Mouse (Mus musculus) embryonic facial prominence, embryonic 13.5 days (tissue): ENCODE measurements at regions not wholly inside any gene's neighbourhood (a gene's known extent, or its start where the extent isn't known, plus 50 kb on each side); places are given as distances from the start of the nearest gene placed in this dataset.
A peak's percentile ranks its signal among the peaks of the same experiment; 100 is the strongest.

Experiments used
- ATAC-seq: fragments of 200-750 bp; cut with Nextera tagmentation; 2 replicates; pipeline ENCODE4 v1.8.0; 2017; ENCODE audit warnings: low read depth; ENCODE audit not compliant: insufficient number of reproducible peaks, insufficient read depth, low FRiP score, low TSS enrichment
- H3K27ac ChIP-seq: fragments of 300-500 bp; sonication (generic); 2 replicates; pipeline ENCODE4 v1.5.1; 2015; ENCODE audit warnings: moderate library complexity, mild to moderate bottlenecking, inconsistent platforms
- H3K27me3 ChIP-seq: fragments of 300-500 bp; sonication (generic); 2 replicates; pipeline ENCODE4 v1.6.1; 2015; ENCODE audit warnings: mild to moderate bottlenecking, inconsistent platforms
- H3K36me3 ChIP-seq: fragments of 300-500 bp; sonication (generic); 2 replicates; pipeline ENCODE4 v1.6.1; 2015; ENCODE audit warnings: mild to moderate bottlenecking, inconsistent platforms
- H3K4me1 ChIP-seq: fragments of 300-500 bp; sonication (generic); 2 replicates; pipeline ENCODE4 v1.6.1; 2015; ENCODE audit warnings: inconsistent platforms
- H3K4me2 ChIP-seq: fragments of 300-500 bp; sonication (generic); 2 replicates; pipeline ENCODE4 v1.6.1; 2015; ENCODE audit warnings: moderate library complexity, mild to moderate bottlenecking, inconsistent platforms
- H3K4me3 ChIP-seq: fragments of 300-500 bp; sonication (generic); 2 replicates; pipeline ENCODE4 v1.5.1; 2015; ENCODE audit warnings: mild to moderate bottlenecking, inconsistent platforms
- H3K9ac ChIP-seq: fragments of 300-500 bp; sonication (generic); 2 replicates; pipeline ENCODE4 v1.6.1; 2015; ENCODE audit warnings: mild to moderate bottlenecking, inconsistent platforms
- H3K9me3 ChIP-seq: fragments of 300-500 bp; sonication (generic); 2 replicates; pipeline ENCODE4 v1.6.1; 2016; ENCODE audit warnings: inconsistent platforms
- WGBS: fragments of 180-500 bp; shearing (Covaris S2); methylation state at CpG from one replicate; pipeline ENCODE4 v1.1.7; 2015; ENCODE audit warnings: mixed read lengths; 5-methylcytosine and 5-hydroxymethylcytosine counted together

DNA sequence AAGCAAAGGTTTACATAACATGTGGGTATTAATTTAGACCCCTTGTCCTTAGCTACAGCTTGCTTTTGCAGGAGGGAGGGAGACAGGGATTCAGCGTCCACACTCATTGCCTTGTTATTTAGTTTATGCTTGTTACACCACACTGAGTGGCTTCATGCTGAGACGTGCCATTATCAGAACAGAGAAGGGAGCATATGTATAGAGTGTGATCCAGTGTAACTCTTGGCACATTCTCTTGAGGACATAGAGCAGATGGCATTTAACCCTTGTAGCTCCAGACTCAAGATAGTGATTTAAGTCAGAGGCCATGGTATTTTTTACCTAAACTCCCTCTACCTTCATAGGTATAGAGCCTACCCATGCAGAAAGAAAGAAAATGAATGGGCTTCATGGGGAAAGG is 437.7 kb downstream of the Dhx35 start:
- Histone ChIP-seq H3K4me1 (no peaks in the 10 kb centered on the region), H3K27ac (no peak overlapping the region), H3K9me3 (no peaks in the 10 kb centered on the region), H3K4me2 (no peak overlapping the region), H3K9ac (no peak overlapping the region), H3K27me3 (0 out of 2 replicates have a peak, but pooled peaks cover 5% of the 10 kb centered on the region), H3K36me3 (no peaks in the 10 kb centered on the region), H3K4me3 (no peak overlapping the region)
- WGBS = 47% methylated on average over 2 of the region's 2 CpGs
- no peak for ATAC-seq

DNA sequence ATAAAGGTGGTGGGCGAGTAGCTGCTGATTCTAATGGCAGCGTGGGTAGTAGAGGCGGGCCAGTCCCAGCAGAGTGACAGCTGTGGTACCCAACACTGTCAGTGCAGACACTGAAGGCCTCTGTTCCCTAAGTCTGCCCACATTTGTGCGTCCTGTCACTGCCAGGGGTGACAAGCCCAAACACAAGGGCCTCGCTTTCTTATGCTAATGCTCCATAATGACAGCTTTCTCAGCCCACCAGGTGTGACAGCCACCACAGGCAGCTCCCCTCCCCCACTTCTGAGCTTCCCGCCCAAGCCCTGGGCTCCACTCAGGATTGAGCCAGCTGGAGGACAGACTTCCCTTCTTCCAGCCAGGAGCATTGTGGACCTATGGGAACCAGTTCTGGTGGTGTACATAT is 440.4 kb downstream of the Dhx35 start:
- WGBS = 37% methylated on average over 6 of the region's 6 CpGs
- Histone ChIP-seq H3K36me3 (no peaks in the 10 kb centered on the region), H3K4me3 (no peak overlapping the region), H3K27me3 (0 out of 2 replicates have a peak, but pooled peaks cover 5% of the 10 kb centered on the region), H3K27ac (no peak overlapping the region), H3K9me3 (no peaks in the 10 kb centered on the region), H3K4me2 (no peak overlapping the region), H3K9ac (no peak overlapping the region), H3K4me1 (no peaks in the 10 kb centered on the region)
- no peak for ATAC-seq

DNA sequence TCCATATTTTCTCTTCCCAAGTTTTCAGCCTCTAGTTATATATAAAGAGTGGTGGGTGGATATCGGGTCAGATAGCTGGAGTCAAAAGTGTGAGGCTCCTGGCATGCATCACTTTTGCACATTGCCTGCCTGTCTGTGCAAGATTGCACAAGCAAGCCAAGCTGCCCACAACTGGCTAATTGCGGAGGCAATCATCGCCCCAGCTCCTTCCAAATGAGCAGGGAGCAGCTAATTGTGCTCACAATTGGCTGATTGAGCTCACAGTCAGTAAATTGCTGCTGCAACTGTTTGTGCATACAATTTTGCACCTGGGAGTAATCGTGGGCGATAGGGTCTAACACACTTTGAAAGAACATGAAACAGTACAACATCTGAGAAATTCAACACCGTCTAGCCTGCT is 455.5 kb downstream of the Dhx35 start:
- no peaks in the 10 kb centered on the region for H3K36me3 ChIP-seq
- H3K4me1 ChIP-seq = no peaks in the 10 kb centered on the region
- no peak overlapping the region for H3K4me2 ChIP-seq
- no peak overlapping the region for H3K9ac ChIP-seq
- 58% methylated on average over 6 of the region's 6 CpGs for WGBS
- no peak overlapping the region for H3K4me3 ChIP-seq
- ATAC-seq = no peak
- no peaks in the 10 kb centered on the region for H3K9me3 ChIP-seq
- H3K27ac ChIP-seq = no peak overlapping the region
- H3K27me3 ChIP-seq = no peaks in the 10 kb centered on the region

DNA sequence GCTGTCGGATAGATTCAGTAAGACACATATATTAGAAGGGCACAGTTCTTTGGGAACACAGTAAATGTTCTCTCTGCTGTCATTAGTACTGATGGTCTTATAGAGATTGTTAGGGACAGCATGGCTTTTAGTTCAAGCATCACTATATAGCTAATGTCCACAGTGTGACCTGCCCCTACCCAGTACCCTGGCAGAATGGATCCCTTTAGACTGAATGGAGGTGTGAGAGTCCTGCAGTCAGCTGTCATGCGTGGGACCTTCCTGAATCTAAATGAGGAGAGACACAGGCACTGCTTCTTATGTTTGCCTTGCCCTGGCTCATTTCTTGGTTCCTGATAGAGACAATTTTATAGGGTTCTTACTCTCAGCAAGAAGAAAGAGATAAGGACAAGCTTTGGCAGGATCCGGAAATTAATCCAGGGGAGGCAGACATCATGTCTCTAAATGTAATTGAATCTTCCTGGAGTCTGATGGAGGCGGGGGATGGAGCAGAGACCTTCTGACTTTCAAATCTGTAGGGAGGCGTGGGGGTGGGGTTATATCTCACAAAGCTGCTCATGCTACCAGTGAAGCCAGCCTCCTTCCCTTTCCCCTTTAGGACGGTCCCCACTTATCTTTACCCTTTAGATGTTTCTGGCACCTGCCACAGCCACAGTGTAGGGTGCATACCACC is 456.5 kb downstream of the Dhx35 start:
- Histone ChIP-seq H3K4me2 (no peak overlapping the region), H3K9me3 (no peaks in the 10 kb centered on the region), H3K9ac (no peak overlapping the region), H3K4me3 (no peak overlapping the region), H3K27ac (no peak overlapping the region), H3K4me1 (no peaks in the 10 kb centered on the region), H3K36me3 (no peaks in the 10 kb centered on the region), H3K27me3 (no peaks in the 10 kb centered on the region)
- no peak for ATAC-seq
- WGBS = 57% methylated on average over 6 of the region's 6 CpGs

DNA sequence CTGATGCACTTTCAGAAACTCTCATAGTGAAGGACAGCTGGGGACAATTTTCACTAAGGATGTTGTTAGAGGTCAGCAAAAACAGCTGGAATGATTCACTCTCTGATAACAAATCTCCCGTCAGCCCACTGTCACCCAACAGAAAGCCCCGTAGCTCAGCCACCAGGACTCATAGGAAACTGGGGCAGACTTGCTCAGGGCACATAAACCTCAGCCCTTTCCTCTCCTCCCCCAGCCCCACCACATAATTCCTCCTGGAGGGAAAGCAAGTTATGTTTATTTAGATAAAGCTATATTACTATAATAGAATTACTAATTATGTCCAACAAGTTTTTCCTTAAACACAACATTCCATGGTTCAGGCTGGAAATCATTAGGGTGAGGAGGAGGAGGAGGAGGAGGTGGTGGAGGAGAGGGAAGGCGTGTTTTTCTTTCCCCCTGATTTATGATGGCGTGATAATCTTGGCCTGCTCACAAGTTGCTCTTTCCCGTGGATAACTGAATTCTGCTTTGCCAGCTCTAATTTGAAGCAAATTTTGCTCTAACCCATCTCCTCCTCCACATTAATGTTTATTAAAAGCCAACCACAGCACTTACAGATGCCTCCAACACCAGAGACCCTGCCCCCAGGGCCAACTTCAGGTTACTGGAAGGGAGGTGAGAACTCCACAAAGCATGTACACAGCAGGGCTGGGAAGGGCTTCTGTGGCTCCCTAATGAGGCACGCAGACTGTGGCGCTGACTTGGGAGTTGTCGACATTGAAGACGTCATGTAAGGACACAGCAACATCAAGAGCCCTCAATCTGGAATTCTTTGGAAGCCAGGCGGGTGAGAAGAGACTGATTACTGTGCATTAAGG is 475.8 kb downstream of the Dhx35 start:
- WGBS = 39% methylated on average over 10 of the region's 10 CpGs
- H3K9ac ChIP-seq = no peak overlapping the region
- 0 out of 2 replicates have a peak, but pooled peaks have one; percentile 62 for ATAC-seq
- H3K4me1 ChIP-seq = peaks cover 3% of the 10 kb centered on the region; the same call in 1 of the 2 replicates
- H3K4me2 ChIP-seq = no peak overlapping the region
- no peaks in the 10 kb centered on the region for H3K36me3 ChIP-seq
- H3K9me3 ChIP-seq = no peaks in the 10 kb centered on the region
- H3K27ac ChIP-seq = peak overlapping the region; percentile 39; the same call in 1 of the 2 replicates
- no peak overlapping the region for H3K4me3 ChIP-seq
- no peaks in the 10 kb centered on the region for H3K27me3 ChIP-seq

DNA sequence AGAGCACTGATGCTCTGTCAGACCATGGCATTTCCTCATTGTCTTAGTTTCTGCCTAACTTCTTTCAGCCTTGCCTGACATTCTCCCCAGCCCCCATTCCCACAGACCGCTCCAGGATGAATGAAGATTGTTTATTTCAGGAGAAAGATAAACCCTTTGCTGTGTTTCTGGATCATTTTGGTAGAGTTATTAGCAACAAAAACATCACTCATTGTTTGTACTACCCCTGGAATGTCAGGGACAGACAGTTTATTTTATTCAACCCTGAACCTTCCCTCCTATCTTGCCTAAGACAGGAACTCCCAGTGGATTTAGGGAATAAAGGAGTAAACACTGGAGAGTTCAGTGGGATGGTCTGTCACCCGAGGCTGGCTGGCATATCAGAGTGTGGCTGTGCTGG is 484.3 kb downstream of the Dhx35 start:
- 0 out of 2 replicates have a peak, but pooled peaks cover under 1% of the 10 kb centered on the region for H3K4me1 ChIP-seq
- 42% methylated on average over 2 of the region's 2 CpGs for WGBS
- H3K4me2 ChIP-seq = no peak overlapping the region
- no peaks in the 10 kb centered on the region for H3K9me3 ChIP-seq
- H3K4me3 ChIP-seq = no peak overlapping the region
- H3K36me3 ChIP-seq = no peaks in the 10 kb centered on the region
- ATAC-seq = no peak
- no peaks in the 10 kb centered on the region for H3K27me3 ChIP-seq
- H3K9ac ChIP-seq = no peak overlapping the region
- H3K27ac ChIP-seq = no peak overlapping the region

DNA sequence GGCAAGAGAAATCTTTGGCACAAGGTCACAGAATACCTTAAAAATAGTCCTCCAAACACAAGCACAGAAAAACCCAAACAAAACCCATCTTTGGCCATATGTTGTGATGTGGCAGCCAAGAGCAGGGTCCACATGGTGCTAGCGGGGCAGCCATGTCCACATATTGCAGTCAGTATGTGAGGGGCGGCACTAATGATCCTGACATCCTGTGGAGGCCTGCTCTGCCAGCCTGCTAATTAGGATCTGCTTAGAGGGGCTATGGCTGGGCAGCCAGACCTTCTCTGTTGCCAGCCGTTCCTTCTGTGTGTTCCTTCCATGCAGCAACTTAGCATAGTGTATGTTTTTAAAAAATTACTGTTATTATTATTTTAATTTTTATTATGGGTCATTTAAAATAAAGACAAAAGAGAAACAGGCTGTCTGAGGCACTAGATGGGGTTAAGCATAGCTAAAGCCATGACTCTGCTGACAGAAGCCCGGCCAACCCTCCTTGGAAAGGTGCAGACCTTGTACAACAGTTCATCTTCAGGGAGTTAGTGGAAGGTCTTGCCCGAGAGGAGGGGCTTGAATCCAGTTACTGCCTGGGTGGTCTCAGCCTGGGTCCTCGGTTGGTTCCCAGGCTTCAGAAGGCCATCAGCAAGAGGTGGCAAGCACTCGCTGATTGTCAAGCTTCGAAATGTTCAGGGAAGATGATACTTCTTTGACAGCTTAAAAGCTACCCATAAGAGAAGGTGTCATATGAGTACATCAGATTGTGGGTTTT is 487.1 kb downstream of the Dhx35 start:
- no peak overlapping the region for H3K4me3 ChIP-seq
- H3K27me3 ChIP-seq = no peaks in the 10 kb centered on the region; the same call in 1 of the 2 replicates
- no peak overlapping the region for H3K9ac ChIP-seq
- H3K4me2 ChIP-seq = no peak overlapping the region
- H3K9me3 ChIP-seq = no peaks in the 10 kb centered on the region
- ATAC-seq = no peak
- no peaks in the 10 kb centered on the region for H3K36me3 ChIP-seq
- H3K27ac ChIP-seq = no peak overlapping the region
- 78% methylated on average over 8 of the region's 8 CpGs for WGBS
- H3K4me1 ChIP-seq = peaks cover 8% of the 10 kb centered on the region

DNA sequence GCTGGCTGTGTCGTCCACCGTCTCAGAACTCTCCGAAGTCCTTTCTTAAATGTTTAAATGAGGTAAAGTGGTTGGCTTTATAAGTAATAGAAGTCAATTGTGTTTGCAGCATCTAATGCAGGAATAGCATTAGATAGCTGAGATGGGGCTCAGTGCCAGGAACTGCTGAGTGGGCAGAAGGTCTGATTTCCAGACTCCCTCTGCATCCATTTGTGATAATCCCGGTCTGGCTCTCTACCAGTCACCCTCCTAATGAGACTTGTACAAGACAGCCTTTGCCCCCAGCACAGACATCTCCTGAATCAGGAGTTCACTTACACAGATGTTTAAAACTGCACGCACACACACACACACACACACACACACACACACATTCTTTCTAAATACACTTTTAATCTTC is 489.5 kb downstream of the Dhx35 start:
- Histone ChIP-seq H3K36me3 (no peaks in the 10 kb centered on the region), H3K4me1 (peaks cover 8% of the 10 kb centered on the region), H3K27ac (no peak overlapping the region), H3K9me3 (no peaks in the 10 kb centered on the region), H3K9ac (no peak overlapping the region), H3K27me3 (peaks cover 3% of the 10 kb centered on the region; the same call in 1 of the 2 replicates), H3K4me3 (no peak overlapping the region), H3K4me2 (no peak overlapping the region)
- WGBS = 66% methylated on average over 5 of the region's 5 CpGs
- ATAC-seq = no peak

DNA sequence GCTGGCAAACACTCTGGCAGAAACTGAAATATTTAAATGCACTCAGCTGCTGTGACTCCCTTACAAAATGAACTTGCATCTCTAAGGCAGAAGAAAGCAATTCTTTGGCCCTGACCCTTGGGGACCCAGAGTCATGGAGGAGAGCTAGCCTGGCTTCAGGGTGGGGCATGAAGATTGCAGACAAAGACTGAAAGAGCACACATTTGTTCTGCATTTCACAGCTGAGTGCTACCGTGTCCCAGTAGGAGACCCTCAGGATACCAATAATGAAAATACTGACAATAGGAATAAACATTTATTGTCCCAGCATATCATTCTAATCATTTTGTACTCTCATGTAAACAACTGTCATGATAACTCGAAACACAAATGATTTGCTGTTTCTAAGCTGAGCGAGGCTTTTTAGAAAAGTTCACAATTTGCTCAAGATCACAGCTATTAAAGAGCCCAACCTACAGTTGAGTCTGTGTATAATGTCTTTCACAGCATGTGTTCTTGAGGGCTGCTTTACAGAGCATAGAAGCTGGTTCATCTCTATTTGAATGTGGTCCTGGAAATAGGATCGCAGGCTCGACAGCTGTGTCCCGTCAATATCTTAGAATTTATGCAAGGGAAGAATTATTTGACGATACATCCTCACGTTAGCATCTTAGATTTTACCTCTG is 490.1 kb downstream of the Dhx35 start:
- Histone ChIP-seq H3K4me1 (peaks cover 8% of the 10 kb centered on the region), H3K27me3 (peaks cover 3% of the 10 kb centered on the region; the same call in 1 of the 2 replicates), H3K27ac (no peak overlapping the region), H3K4me2 (no peak overlapping the region), H3K9me3 (no peaks in the 10 kb centered on the region), H3K4me3 (no peak overlapping the region), H3K9ac (no peak overlapping the region), H3K36me3 (no peaks in the 10 kb centered on the region)
- WGBS = 61% methylated on average over 8 of the region's 8 CpGs
- no peak for ATAC-seq

DNA sequence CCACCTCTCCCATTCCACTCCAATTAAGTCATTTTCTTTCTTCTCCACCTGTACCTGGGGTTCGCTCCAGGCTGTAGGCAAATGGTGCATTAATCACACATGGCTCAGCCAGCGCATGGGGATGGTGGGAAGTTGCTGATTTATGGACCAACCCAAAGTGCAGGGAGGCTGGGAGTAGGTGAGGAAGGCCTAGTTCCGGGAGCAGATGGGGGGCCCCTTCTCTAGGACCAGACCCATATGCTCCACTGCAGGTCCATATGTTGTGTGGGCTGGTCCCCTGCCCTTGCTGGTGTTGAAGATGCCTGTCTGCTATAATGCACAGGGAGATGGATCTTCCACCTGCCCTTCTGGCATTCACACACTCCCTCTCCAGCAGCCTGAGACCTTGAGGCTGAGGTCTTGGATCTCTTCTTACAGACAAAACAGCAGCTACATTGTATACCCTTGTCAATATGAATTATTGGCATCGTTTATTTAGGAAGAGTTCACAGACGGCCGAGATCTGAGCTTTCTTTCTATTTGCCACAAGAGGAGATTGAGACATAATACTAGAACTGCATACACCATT is 493.5 kb downstream of the Dhx35 start:
- WGBS = 79% methylated on average over 6 of the region's 6 CpGs

DNA sequence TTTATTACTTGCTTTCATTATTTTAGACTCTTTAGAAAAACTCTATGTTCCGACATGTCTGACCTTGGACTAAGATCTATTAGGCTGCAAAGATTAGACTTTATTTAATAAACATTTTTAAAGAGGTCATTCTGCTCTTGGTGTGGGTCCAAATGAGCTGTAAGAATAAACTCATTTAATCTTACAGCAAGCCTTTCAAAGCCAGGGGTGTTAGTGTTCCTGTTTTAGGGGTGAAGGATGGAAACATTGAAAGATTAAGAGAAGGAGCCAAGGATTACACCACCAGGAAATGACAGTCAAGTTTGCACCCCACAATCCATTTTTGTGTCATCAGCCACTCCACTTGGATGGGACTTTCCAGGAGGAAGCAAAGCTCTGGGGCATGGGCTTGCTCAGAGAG is 495.5 kb downstream of the Dhx35 start:
- no peaks in the 10 kb centered on the region for H3K36me3 ChIP-seq
- no peak for ATAC-seq
- peaks cover 6% of the 10 kb centered on the region for H3K27me3 ChIP-seq
- H3K4me3 ChIP-seq = no peak overlapping the region
- no peak overlapping the region for H3K4me2 ChIP-seq
- WGBS = 82% methylated on average over 1 of the region's 1 CpGs
- H3K27ac ChIP-seq = no peak overlapping the region
- no peaks in the 10 kb centered on the region for H3K9me3 ChIP-seq
- H3K9ac ChIP-seq = no peak overlapping the region
- H3K4me1 ChIP-seq = no peaks in the 10 kb centered on the region

More for the DNA sequence above, 493.5 kb downstream of the Dhx35 start:
- Histone ChIP-seq H3K4me3 (no peak overlapping the region), H3K4me1 (peaks cover 8% of the 10 kb centered on the region), H3K4me2 (no peak overlapping the region), H3K27ac (no peak overlapping the region), H3K36me3 (no peaks in the 10 kb centered on the region), H3K27me3 (peaks cover 6% of the 10 kb centered on the region), H3K9ac (no peak overlapping the region), H3K9me3 (no peaks in the 10 kb centered on the region)
- no peak for ATAC-seq
